Mouse (Mus musculus): ENCODE measurements at regions not wholly inside any gene's neighbourhood (a gene's known extent, or its start where the extent isn't known, plus 50 kb on each side); places are given as distances from the start of the nearest gene placed in this dataset.
A peak's percentile ranks its signal among the peaks of the same experiment; 100 is the strongest.

GRCm38 (mm10) chr12:26144616-26145015 is 270.4 kb downstream of the Rnf144a start:
- no peak for DNase-seq (ENCODE audit: extremely low spot score in 1 of 2, low spot score in 1 of 2)

DNA sequence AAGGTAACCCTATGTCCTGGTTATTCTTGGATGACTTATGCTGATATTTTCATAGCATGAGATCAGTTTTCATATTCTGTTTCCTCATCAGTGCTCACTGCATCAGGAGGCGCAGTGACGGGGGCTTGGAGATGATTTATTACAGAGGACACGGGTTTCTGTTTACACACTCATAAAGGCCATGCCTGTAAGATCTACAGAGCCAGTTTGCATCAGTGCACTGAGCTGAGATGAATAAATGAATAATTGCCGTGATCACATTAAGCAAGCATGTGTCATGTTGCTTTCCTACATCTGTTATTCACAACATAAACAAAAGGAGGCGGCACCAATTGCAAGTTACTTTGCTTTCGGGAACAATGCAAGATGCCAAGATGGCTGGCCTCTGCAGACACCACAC is 271.6 kb downstream of the Rnf144a start:
- no peak for DNase-seq (ENCODE audit: extremely low spot score in 1 of 2, low spot score in 1 of 2)

- DNase-seq (ENCODE audit: extremely low spot score in 1 of 2, low spot score in 1 of 2): peak in 1 of 2 experiments; percentile 42
These were observed 284.2 kb downstream of the Rnf144a start for GRCm38 (mm10) chr12:26130811-26131210.

GRCm38 (mm10) chr12:26130011-26130410 is 285.0 kb downstream of the Rnf144a start:
- DNase-seq (ENCODE audit: extremely low spot score in 1 of 2, low spot score in 1 of 2): no peak

GRCm38 (mm10) chr12:26129511-26129910 is 285.5 kb downstream of the Rnf144a start:
- no peak for DNase-seq (ENCODE audit: extremely low spot score in 1 of 2, low spot score in 1 of 2)

GRCm38 (mm10) chr12:26128851-26129250 is 286.2 kb downstream of the Rnf144a start:
- no peak for DNase-seq (ENCODE audit: extremely low spot score in 1 of 2, low spot score in 1 of 2)

DNA sequence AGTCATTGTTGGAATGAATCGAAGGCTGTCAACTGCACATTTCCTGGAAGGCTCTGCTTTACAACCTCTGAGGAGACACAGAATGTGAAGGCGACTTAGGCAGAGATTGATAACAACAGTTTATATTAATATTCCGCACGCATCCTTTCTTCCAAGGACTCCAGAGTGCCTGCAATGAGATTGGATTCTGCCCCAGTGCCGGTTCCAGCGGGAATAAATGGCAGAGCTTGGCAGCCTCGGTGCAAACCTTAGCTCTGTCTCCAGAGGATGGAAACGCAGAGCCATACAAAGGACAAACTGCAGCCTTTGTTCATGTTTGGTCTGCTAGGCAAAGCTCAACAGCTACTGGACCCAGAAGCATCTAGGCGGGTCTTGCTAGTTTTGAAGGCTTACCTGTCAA is 288.8 kb downstream of the Rnf144a start:
- no peak for DNase-seq (ENCODE audit: extremely low spot score in 1 of 2, low spot score in 1 of 2)

GRCm38 (mm10) chr12:26124211-26124610 is 290.8 kb downstream of the Rnf144a start:
- DNase-seq (ENCODE audit: extremely low spot score in 1 of 2, low spot score in 1 of 2): no peak

DNA sequence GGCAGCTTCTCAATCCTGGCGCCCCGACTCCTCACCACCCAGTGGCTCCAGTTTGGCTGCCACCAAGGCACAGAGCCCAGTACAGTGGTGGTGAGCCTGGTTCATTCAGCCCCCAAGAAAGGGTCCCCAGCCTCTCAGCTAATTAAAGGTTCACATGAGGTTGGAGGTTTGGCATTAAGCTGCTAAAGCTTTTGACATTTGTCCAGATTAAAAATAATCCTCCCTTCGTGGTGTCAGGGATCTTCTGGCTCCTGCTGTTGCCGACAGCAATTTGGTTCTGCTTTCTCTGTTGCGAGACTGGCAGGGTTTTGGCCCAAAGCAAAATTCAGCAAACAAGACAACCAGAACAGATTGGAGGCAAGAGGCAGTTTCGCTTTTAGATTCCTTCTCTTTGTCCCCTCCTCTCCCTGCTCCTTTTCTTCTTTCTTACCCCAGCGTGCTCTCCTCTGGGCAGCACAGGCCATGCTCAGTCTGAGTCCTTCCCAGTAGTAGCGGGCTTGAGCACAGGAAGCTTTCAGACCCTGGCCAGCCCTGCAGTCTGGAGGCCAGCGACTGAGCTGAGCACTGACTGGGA is 299.6 kb downstream of the Rnf144a start:
- DNase-seq (ENCODE audit: extremely low spot score in 1 of 2, low spot score in 1 of 2): no peak

- DNase-seq (ENCODE audit: extremely low spot score in 1 of 2, low spot score in 1 of 2): peak; percentile 42 to 53
These were observed 302.7 kb downstream of the Rnf144a start for GRCm38 (mm10) chr12:26112166-26113019.

DNA sequence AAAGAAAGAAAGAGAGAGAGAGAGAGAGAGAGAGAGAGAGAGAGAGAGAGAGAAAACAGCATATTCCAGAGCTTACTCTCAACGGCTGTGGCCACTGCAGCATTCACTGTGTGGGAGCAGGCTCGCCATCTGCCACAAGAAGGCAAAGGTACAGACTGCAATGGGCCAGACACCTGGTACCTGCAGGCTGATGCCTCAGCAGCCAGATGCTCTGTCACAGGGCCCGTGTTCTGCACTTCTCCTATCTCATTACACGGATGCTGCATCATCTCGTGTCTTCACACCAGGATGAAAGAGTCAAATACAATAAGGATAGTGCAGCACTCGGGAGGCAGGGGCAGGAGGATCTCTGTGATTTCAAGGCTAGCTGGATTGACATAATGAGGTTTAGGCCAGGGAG is 305.2 kb downstream of the Rnf144a start:
- DNase-seq (ENCODE audit: extremely low spot score in 1 of 2, low spot score in 1 of 2): no peak

GRCm38 (mm10) chr12:26104372-26104771 is 310.7 kb downstream of the Rnf144a start:
- DNase-seq (ENCODE audit: extremely low spot score in 1 of 2, low spot score in 1 of 2): no peak

GRCm38 (mm10) chr12:26102384-26102783 is 312.7 kb downstream of the Rnf144a start:
- DNase-seq (ENCODE audit: extremely low spot score in 1 of 2, low spot score in 1 of 2): no peak

DNA sequence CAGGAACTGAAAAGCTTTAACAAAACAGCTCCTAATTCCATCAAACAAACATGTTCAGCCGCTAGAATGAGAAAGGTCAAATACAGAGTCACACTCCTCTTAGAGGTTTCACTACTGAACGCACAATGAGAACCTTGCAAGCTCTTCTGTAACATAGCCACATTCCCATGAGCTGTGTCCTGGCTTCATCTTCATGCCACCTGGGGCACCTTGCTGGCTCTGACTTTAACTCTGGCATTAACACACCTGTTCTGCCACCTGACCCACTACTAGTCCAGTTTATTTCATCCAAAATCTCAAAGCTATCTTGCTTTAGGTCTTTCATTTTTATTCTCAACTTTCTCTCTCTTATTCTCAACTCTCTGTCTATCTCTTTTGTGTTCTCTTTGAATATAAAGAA is 314.9 kb downstream of the Rnf144a start:
- no peak for DNase-seq (ENCODE audit: extremely low spot score in 1 of 2, low spot score in 1 of 2)

DNA sequence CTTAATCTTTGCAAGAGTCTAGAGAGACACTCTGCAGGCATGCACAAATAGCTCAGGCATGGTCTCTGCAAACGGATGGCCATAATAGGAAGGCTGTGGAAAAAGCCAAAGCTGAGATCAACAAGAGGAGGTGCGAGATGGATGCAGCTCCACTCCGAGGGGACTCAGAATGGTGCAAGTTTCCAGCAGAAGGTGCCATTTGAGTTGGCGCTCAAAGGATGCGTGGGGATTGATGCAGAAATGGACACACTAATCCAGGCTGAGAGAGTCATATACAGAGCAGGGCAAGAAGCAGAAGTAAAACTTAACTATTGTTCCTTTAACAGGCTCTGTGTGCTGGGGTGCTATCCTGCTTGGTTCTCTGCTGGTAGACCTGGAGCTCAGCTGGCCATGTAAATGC is 315.9 kb downstream of the Rnf144a start:
- DNase-seq (ENCODE audit: extremely low spot score in 1 of 2, low spot score in 1 of 2): no peak

GRCm38 (mm10) chr12:26092311-26092710 is 322.7 kb downstream of the Rnf144a start:
- no peak for DNase-seq (ENCODE audit: extremely low spot score in 1 of 2, low spot score in 1 of 2)

DNA sequence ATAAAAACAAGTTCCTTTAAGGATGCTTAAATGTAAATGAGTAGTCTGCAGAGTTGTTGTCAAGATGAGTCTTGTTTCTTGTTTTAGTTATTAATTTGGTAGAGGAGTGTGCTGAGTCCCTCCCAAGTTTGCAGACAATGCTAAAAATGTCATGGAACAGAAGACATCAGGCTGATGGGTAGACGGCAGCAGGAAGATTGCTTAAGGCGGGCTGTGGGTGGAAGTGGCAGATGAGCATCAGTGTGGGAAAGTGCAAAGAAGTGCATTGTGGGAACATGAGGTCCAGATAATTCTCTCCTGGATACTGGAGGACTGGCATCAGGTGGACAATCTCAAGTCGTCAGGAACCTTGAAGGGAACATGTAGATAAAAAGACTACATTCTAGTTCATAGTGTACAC is 323.2 kb downstream of the Rnf144a start:
- DNase-seq (ENCODE audit: extremely low spot score in 1 of 2, low spot score in 1 of 2): no peak

DNA sequence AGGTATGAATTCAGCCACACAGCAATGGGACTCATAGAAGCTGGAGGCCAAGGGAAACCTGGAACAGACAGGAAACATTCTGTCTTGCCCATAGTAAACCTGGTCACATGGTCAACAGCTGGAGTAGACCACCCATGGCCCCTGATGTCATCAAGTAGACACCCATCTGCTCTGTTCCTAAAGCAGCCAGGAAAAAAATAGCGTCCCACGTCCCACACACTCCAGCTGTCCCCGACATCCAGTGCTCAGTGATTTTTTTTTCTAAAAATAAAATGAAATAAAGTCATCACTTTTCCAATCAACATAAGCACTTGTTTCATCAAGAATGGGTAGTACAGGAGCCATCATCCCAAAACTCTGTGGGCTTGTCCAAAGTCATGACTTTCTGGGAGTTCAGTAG is 326.7 kb downstream of the Rnf144a start:
- DNase-seq (ENCODE audit: extremely low spot score in 1 of 2, low spot score in 1 of 2): no peak

GRCm38 (mm10) chr12:26086923-26087322 is 328.1 kb downstream of the Rnf144a start:
- no peak for DNase-seq (ENCODE audit: extremely low spot score in 1 of 2, low spot score in 1 of 2)

DNA sequence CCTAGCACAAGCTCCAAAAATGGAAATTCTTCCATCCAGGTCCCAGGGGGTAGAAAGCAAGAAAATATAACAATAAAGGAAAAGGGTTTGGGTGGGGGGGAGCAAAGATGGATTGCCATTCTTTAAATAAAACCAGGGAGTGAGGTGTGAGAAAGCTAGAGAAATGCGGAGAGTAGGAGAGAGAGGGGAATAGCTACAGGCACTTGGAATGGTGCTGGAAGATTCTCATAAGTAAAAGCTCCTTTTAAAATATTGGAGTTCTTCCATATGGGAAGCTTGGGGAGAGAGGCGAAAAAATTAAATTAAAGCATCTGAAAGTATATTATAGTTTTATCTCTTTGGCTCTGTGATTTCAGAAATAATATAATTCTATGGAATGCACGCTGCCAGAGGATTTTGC is 328.6 kb downstream of the Rnf144a start:
- DNase-seq (ENCODE audit: extremely low spot score in 1 of 2, low spot score in 1 of 2): no peak

- DNase-seq (ENCODE audit: extremely low spot score in 1 of 2, low spot score in 1 of 2): no peak
These were observed 335.9 kb downstream of the Rnf144a start for GRCm38 (mm10) chr12:26079061-26079625.

Data from layer of hippocampus, postnatal 25 days (tissue).